Mouse (Mus musculus): ENCODE results near the gene Vmn1r59.
"Not testable (repeated sequence)": the region's sequence is repeated elsewhere in the genome, so short reads cannot be mapped to it uniquely, and the experiment has no call there.

Vmn1r59 gene

DNA sequence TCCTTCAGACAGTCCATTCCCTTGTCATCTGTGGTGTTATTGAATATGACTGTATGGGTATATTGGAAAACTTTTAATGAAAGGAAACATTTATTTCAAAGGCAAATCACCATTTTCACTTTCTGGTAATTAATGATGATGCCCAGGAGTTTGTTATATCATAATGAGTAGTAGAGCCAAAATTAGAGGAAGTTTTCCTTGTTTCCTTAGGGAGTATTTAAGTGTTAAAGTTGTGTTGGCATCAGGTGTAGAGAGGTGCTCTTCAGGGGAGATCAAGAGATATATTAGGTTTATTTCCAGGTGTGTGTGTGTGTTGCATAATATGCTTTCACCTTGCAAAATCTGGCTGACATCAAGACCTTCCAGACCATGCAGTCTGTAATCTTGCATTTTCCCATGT, at the start of gene Vmn1r59:
Vmn1r59 (minus strand) TSS at position 101 of the 400 bp plus-strand sequence.
- DNase-seq (ENCODE audit: low spot score in 2 of 2) = no peak

DNA sequence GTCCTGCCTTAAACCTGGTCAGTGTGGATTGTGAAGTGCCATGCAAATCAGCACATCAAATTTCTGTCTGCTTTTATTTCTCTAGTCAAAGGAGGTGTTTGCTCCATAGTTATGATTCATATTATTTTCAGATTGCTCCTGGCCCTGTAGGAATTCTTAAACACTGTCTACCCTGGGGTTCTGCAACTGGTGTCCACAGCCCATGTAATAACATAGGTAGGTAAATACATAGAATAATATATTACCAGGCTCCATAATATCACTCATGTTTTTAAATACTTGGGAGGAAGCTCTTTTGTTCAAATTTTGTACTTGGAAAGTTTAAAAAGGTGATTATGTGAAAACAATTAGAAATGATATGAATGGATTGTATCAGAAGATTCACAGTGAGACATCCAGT, 37.3 kb upstream of the Vmn1r59 start, which contains the start of gene Vmn2r28:
Vmn2r28 (minus strand) TSS at position 101 of the 400 bp plus-strand sequence.
- DNase-seq (ENCODE audit: low spot score in 2 of 2) = not testable (repeated sequence)

DNA sequence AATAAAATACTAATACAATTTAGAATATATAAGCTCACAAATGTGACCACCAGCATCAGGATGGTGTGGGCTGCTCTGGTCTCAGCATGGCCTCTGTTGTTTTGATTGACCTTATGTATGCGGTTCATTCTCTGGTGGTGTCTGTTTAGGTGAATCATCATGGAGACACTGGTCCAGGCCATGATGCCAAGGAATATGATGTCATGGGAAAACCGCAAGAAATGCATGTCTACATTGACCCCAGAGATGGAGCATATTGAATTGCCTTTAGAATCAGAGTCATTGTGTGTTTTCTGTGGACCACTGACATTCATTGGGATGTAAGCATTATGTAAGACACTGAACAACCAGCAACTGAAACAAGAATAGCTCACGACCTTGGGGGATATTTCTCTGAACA, 2.6 kb downstream of the Vmn1r59 start:
- DNase-seq (ENCODE audit: low spot score in 2 of 2) = not testable (repeated sequence)

DNA sequence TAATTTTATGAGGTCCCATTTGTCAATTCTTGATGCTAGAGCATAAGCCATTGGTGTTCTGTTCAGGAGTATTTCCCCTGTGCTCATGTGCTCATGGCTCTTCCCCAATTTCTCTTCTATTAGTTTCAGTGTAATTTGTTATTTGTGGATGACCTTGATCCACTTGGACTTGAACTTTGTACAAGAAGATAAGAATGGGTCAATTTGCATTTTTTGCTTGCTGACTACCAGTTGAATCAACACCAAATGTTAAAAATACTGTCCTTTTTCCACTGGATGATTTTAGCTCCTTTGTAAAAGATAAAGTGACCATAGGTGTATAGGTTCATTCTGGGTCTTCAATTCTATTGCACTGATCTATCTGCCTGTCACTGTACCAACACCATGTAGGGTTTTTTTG, 7.9 kb downstream of the Vmn1r59 start:
- DNase-seq (ENCODE audit: low spot score in 2 of 2) = no peak

DNA sequence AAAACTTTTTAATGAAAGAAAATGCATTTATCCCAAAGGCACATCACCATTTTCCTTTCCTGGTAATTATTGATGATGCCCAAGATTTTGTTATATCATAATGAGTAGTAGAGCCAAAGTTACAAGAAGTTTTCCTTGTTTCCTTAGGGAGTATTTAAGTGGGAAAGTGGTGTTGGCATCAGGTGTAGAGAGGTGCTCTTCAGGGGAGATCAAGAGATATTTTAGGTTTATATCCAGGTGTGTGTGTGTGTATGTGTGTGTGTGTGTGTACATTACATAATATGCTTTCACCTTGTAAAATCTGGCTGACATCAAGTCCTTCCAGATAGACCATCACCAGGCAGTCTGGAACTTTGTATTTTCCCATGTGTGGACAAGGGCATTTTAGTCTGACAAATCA, 43.3 kb downstream of the Vmn1r59 start, which contains the start of gene Vmn1r58:
Vmn1r58 (minus strand) TSS at position 101 of the 400 bp plus-strand sequence.
- DNase-seq (ENCODE audit: low spot score in 2 of 2) = not testable (repeated sequence)

DNA sequence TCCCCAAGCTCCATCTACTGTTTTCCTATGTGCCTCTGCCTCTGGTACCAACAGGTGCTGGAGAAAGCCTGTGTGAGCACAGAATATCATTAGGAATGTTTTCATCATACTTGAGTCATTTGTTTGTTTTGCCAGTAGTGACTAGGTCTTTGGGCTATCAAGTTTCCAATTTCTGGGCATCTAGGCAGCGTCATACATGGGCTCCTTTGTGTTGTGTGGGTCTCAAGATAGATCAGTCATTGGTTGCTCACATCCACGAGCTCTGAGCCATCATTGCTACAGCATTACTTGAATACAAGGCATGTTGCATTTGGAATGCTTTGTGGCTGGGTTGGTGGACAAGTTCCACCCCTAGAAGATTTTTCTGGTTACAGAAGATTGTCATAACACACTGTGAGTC, 50.4 kb downstream of the Vmn1r59 start:
- DNase-seq (ENCODE audit: low spot score in 2 of 2) = no peak

Measured in spleen, postnatal 10 days (tissue).